Mouse (Mus musculus): ENCODE data around the gene Rrad.

The Rrad gene

DNA sequence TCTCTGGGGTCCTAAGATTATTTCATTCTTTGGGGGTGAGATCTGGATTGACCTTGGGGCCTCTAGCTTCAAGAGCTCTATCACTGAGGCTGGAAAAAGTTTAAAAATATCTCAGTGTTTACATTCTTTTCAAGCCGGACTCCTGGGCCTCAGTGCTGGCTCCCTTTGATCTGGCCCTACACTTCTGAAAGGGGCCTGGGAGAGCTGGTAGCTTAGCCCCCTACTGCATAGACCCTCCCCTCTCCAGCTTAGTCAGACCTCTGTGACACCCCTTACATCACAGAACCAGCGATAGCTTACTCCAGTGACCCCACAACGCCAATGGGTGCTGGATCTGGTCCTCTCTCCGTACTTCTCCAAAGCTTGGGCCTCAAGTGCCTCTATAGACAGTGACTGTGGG is 19.5 kb downstream of the Rrad start:
- DNase-seq = peak; percentile 32

DNA sequence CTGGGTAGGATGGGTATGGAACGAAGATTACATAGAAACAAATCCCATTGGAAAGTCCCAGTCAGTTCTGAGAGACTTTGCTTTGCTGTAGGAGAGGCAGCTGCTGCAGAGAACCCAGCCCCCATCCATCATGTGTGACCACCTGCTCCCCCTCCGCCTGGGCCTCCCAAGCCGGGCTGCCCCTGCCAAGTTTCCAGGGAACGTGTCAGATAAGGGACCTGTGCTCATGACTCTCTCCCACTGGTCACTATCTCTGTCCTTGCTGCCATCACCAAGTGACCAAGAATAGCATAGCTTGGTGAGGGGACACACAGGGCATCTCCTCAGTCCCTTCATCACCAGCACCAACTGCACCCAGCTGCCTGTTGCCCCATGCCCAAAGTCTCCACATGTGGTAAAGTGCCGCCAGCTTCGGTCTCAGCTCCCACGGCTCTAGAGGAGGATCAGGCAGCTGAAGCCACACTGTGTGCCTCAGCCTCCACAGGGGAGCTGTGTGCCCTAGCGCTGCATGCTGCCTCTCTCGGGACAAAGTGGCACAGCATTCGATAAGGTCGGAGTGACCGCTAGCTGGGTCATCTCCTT is 20.9 kb downstream of the Rrad start:
- DNase-seq = peak; percentile 44

DNA sequence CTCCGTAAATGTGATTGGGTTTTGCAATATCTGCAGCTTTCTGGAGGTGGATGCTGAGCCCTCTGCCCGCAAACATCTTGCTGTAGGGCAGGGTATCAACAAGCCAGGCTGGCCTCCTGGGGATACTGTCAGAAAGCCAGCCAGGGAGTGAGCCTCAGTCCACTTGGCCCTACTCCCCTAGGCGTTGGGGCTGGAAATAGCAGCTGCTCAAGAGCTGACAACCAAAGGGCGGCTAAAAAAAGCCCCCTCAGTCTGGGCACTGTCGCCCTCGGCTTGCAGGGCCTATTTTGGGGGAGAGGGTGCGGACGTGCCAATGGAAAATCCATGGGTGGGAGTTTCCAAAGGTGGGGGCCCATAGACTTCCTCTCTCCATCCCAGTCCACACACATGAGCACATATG is 21.9 kb downstream of the Rrad start:
- DNase-seq = peak; percentile 26

DNA sequence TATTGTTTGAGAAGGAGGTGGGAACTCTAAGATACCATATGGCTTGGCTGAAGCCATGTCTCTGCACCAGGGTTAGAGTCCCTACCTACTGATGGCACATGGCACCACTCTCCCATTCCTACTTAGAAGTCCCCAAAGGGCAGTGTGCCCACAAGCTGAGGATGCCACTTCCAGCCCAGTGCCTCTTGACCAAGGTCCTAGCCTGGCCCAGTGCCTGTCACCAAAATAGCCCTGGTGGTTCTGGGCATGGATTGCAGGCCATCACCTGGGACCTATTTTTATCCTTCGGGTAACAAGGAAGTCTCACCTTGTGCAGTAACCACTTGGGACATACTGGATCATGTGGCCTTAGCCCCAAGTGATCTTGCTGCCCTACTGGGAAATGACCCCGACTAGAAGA is 23.2 kb downstream of the Rrad start:
- no peak for DNase-seq

DNA sequence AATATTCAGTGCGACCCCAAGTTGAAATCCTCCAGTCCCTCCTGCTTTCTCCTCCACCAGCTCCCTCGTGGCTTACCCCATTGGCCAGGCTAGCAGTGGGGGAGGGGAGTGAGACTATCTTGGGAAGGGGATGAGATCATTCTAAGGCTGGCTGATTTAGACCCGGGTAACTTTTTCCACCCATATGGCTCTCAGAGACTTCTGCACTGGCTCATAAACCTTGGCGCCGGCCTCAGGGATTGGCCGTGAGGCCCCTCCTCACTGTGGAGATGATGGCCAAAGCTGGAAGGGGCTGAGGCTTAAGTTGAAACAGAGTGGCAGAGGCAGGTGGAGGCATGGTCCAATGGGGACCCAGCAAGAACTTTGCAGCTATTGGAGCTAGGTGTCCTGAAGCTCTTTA is 24.8 kb downstream of the Rrad start:
- DNase-seq = peak; percentile 80

DNA sequence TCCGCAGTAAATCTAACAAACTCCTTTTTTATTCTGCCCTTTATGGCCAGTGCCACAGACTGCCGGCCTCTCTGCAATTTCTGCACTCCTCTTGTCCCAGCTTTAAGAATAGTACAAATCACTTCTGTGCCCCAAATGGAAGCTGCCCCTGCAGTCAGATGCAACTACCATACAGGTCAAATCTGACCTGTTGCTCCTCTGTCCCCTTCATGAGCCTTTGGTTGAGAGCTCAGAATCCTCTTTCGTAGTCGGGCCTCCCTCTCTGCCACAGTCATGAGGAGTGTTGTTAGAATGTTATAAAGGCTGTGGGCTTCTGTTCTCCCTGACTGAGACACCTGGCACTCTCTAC is 27.9 kb downstream of the Rrad start:
- DNase-seq = no peak

DNA sequence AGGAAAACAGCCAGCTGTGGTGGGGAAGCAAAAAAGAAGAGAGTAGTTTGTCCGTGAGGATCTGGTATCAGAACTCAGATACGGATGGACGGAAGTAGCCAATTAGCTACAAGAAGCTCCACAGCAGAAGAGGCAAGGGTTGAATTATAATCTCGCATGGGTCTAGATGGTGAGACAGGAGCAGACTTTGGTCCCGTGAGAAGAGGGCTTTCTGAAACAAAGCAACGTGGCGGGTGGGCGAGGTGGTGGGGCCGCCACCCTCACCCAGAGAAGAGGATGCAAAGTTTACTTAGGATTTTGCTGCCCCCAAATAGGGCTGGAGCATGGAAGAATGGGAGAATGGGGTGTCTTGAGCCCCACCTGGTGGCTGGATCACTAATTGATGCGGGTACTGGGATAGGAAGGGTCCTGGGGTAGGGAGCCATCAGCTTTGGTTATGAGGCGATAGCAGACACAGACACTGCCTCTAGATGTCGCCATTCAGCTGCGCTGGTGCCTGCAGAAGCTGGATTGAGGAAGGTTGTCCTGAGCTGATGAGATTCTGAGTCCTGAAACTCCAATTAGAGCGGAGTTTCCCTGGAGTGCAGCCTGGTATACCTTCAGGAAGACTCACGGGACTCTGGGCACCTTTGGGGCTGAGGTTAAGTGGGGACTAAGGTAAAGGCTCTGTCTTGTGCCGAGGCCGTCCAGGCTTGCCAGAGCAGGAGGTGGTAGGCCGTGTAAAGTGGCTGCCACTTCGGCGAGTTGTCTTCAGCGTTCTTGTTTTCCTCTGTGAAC is 28.5 kb downstream of the Rrad start:
- DNase-seq = peak; percentile 94

DNA sequence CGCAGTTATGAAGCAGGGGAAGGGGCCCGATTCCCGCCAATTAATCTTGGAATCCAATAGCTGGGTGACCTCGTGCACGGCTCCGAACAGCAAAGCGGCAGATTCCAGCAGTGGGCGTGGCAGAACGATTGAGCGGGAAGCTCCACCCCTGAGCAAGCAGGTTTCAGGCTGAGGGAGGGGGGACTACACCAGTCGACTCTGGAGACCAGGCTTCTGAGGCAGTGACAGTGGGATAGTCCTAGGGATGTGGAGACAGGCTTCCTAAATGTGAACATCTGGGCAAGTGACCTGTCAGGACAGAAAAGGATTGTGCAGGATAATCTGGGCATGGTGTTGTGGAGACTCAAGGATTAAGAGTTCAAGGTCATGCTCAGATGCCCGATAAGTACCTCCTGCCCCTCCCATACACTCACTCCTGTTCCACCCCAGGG is 29.2 kb downstream of the Rrad start:
- no peak for DNase-seq

DNA sequence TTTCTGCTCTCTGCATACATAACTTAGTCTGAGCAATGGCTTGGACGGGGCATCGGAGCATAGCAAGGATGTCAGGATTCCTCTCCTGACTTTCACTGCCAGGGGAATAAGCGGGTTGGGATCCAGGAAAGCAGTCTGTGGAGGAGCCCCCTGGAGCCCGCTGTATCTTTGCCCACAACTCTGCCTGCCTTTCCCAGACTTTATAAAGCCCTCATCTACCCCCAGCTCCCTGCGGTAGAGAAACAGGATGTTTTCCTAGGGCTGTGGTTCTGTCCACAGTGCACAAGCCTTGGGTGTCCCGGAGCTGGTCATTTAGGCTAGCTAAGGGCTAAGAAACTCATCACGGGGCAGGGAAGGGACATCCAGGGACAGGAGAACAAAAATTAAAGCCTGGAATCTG is 29.7 kb downstream of the Rrad start:
- no peak for DNase-seq

DNA sequence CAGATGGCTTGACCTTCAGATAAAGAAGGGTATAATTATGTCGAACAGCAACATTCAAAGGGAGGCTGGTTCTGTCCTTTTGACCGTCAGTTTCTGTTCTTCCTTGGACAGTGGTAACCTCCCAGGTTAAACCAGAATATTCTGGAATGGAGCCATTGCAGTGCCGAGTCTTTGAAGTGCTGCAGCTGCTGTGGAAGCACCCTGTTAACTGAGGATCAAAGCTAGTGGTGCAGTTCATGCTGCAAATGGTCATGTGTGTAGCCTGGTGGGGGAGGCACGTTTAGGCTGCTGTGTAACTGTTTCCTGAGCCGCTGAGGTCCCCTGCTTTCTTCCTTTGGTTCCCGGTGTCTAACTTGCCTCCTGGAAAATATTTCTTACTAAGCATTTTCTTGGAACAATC is 32.6 kb downstream of the Rrad start:
- no peak for DNase-seq

DNA sequence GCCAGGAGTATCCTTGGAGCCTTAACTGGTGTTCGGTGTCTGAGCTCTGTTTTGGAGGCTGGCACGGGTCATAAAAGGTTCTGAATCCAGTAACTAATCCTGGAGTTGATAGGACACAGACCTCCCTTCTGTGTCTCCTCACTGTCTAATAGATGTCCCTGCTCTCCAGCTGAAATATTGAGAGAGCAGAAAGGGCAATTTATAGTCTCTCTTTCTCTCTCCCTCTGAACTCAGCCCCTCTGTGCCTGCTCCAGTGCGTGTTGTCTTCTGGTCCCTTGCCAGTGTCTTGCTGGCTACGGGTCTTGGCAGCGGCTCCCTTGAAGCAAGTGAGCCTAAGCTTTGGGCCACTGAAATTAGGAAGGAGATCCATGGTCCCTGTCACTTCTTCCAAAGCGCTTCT is 33.5 kb downstream of the Rrad start:
- DNase-seq = no peak

DNA sequence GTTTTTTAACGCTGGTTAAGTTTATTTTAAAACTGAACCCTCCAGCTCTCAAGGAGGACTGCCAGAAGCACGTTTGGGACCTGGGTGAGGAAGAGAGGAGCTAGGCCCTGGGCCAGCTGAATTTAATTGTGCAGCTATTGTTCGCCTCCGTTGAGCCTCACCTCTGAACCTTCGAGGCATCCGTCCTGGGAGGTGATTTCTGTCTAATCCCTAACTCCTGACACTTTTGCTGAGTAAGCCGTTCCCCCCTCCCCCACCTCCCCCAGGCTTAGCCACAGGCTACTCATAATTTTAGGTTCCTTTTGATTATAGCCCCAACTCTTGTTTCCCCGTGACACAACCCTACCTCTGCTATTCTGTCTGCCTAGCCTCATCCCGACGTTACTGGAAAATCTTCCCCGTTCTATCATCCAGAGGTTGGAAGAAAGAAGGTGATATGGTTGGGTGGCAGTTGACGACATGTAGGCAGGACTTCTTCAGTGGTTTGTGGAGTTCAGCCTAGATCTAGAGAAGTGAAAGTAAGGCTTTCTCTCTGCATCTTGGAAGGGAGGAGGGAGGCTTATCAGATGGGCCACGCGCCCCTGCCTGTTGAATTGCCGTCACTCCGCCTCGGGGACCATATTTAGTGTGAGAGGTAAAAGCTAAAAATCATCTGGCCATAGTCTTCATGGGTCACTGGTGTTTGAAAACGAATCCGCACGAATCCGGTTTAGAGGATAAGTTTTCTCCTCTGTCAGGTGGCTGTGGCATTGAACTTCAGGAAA is 35.2 kb downstream of the Rrad start:
- no peak for DNase-seq

DNA sequence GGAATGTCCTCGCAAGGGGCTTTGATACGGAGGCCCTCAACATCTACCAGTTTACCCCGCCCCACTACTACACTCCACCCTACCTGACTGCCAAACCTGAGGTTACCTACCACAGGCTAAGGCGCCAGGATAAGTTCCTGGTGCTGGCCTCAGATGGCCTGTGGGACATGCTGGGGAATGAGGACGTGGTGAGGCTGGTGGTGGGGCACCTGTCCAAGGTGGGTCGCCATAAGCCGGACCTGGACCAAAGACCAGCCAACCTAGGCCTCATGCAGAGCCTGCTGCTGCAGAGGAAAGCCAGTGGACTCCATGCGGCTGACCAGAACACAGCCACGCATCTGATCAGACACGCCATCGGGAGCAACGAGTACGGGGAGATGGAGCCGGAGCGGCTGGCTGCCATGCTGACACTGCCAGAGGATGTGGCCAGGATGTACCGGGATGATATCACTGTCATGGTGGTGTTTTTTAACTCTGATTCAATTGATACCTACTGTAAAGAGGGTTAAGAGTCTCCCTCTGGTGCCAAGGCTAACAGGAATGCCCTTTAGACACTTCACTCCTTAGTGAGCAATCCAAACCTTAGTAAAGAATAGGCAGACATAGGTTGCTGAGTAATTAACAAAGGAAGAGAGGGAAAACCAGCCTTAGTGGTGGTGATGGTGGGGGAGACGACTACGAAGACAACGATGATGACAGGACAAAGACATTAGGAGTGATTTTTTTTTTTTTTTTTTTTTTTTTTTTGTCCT is 36.3 kb downstream of the Rrad start:
- DNase-seq = no peak

DNA sequence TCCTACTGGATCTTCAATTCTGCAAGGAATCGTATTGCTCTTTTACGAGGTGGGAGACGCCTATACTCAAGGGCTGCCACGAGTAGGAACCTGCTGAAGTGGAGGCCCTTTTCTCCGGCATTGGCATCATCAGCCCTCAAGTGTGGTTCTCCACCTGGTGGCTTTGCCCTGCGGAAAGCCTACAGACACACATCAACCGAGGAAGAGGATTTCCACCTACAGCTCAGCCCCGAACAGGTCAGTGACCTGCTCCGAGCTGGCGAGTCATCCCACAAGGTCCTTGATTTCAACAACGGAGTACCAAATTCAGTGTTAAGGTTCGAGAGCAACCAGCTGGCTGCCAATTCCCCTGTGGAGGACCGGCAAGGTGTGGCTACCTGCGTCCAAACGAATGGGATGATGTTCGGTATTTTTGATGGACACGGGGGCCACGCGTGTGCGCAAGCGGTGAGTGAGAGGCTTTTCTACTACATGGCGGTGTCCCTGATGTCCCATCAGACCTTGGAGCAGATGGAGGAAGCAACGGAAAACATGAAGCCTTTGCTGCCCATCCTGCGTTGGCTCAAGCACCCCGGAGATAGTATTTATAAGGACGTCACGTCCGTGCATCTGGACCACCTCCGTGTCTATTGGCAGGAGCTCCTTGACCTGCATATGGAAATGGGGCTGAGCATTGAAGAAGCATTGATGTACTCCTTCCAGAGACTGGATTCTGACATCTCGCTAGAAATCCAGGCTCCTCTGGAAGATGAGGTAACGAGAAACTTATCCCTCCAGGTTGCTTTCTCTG is 37.4 kb downstream of the Rrad start:
- no peak for DNase-seq

DNA sequence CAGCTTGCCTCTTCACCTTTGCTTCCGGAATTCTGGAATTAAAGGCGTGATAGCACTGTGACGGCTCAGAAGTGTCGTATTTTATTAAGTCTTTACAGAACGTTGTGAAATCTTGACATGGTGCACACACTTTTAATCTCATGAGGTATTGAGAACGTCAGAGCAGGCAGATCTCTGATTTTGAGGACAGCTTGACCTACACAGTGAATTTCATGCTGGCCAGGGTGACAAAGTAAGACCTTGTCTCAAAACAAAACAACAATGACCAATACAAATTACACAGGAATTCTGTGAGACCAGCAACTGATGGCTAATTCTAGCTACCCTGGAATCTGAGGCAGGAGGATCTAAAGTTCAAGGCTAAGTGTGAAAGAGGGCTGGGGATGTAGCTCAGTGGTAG is 38.6 kb downstream of the Rrad start:
- DNase-seq = no peak

DNA sequence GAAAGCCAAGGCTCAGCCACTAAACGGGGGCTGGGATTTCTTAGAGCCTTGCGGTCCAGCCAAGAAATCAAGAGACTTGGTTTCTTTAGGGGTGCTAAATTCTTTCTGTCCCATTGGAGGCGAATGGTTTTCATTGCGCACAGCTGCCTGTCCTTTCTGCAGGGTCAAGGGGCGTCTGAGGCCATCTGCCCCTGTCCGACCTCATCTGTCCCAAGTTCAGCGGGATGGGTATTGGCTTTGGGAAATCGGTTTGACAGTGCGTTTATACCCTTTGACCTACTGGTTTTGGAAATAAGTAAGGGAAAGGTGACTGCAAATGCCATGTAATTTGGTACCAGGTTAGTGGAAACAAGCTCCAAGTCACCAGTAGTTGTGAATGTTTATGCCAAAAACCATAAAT is 39.3 kb downstream of the Rrad start:
- no peak for DNase-seq

DNA sequence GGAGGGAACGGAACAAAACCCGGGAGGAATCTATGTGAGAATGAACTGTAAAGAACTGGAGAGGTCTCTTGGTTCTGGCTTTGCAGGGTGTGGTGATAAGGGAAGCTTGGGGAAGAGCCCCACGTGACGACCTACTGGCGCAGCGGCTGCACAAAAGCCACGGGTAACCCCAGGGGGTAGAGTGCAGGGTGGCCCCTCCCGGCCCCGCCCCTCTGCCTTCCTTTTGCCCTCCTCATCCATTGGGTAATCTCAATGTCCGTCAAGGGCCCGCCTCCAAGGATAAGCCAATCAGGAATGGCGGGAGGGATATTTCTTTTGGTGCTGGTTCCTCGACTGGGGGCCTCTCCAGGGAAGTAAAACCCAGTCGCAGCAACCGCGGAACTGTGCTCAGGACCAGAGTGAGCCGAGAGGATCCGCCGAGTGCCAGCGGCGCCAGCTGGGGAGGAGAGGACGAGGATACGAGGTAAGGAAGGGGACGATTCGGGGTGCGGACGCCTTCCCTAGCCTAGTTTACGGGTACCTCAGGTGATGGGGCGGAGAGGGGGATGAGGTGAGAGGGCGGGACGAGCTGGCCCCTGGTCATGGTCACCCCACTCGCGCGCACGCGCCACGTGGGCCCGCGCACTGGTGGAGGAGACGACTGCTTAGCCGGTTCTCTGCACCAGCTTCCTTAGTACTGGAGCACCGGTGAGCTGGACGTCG is 39.8 kb downstream of the Rrad start, which contains the start of gene Pdp2:
Pdp2 (plus strand) TSS at position 319 of the 702 bp plus-strand sequence.
- DNase-seq = peak; percentile 93

DNA sequence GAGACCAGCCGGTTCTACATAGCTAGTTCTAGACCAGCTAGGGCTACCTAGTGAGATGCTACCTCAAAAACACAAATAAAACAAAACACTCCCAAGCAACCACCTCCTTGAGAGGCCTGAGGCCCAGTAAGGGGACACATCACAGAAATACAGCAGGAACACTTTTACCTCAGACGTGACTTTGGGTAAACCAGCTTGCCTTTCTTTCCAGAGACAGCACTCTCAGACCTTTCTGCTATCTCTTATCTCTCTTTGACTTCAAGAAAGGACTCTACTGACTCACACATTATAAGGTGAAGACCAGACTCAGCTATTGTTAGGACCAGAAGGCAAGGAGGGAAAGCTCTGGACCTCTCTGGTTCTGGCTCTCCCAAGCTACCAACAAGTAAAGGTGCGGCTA is 40.8 kb downstream of the Rrad start:
- DNase-seq = no peak

DNA sequence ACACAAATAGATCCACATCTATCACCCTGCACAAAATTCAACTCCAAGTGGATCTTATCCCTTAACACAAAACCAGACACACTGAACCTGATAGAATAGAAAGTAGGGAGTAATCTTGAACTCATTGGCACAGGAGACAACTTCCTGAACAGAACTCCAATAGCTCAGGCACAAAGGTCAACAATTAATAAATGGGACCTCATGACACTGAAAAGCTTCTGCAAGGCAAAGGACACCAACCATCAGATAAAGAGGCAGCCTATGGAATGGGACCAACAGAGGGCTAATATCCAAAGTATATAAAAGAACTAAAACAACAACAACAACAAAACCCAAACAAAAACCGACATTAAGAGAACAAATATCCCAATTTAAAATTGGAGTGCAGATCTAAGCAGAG is 46.6 kb downstream of the Rrad start:
- DNase-seq = no peak

Measured in lung, postnatal 10 days (tissue).